ENCODE assay signal across 19 mouse cellular contexts in genomic region chr2:151524324-151525041, GRCm38 (mm10). TPM values are rescaled to one million over a fixed set of nuclear protein-coding genes. Genes with fewer than 3 reads are reported as not detected.
A peak's percentile ranks its signal among the peaks of the same experiment; 100 is the strongest.
DNase-seq lines count a peak whose midpoint lies in the region; ATAC-seq and TF ChIP-seq lines count a peak whose summit lies in the region.
"Had no signal": no experiment of that assay in that cellular context is flagged by ENCODE, and none has a peak within 500 bp of the region (broad histone marks: within the 10 kb centered on the region; RNA-seq: fewer than 3 reads in every experiment).

No protein-coding gene starts in this region.

- peaks cover 10% of the 10 kb centered on the region for H3K36me3 ChIP-seq in heart, embryonic 16.5 days (ENCODE audit: control insufficient read depth, insufficient read depth)
- peaks cover 0 to 18% of the 10 kb centered on the region in 2 experiments; a peak in 2 of 4 replicates for H3K36me3 ChIP-seq in MEL (ENCODE audit: control insufficient read depth in 1 of 2, insufficient read depth in 2 of 2, low read length in 2 of 2)
- no peaks in the 10 kb centered on the region for H3K36me3 ChIP-seq in liver, postnatal 0 days (replicated peaks; ENCODE audit: insufficient read depth, low read length)
- peaks cover 27% of the 10 kb centered on the region for H3K36me3 ChIP-seq in limb, embryonic 10.5 days

- H3K4me3 ChIP-seq in heart, embryonic 16.5 days (ENCODE audit: low read length) = no peak overlapping the region
- no peak overlapping the region for H3K4me3 ChIP-seq in MEL (ENCODE audit: control insufficient read depth in 1 of 2, insufficient read depth in 1 of 2, low read depth in 2 of 2, low read length in 2 of 2)
- H3K4me3 ChIP-seq in liver, postnatal 0 days (ENCODE audit: low read depth, low read length) = no peak overlapping the region
- no peak overlapping the region for H3K4me3 ChIP-seq in limb, embryonic 10.5 days
- H3K4me3 ChIP-seq: erythroblast, embryonic 14.5 days; midbrain, embryonic 15.5 days had no signal

- no peak overlapping the region for H3K27ac ChIP-seq in heart, embryonic 16.5 days (ENCODE audit: low read length)
- no peak overlapping the region for H3K27ac ChIP-seq in MEL (ENCODE audit: control insufficient read depth, low read depth, low read length)
- H3K27ac ChIP-seq in liver, postnatal 0 days (ENCODE audit: low read depth) = no peak overlapping the region
- H3K27ac ChIP-seq in limb, embryonic 10.5 days = no peak overlapping the region
- H3K27ac ChIP-seq: hindbrain, postnatal 0 days; macrophage; midbrain, embryonic 15.5 days had no signal

- H3K4me2 ChIP-seq in heart, embryonic 16.5 days (ENCODE audit: low read depth, low read length) = no peak overlapping the region
- no peak overlapping the region for H3K4me2 ChIP-seq in liver, postnatal 0 days (ENCODE audit: low read depth, low read length)
- H3K4me2 ChIP-seq: midbrain, embryonic 15.5 days had no signal

- H3K27me3 ChIP-seq in heart, embryonic 16.5 days (ENCODE audit: control insufficient read depth, insufficient read depth, low read length) = no peaks in the 10 kb centered on the region
- no peaks in the 10 kb centered on the region for H3K27me3 ChIP-seq in MEL (ENCODE audit: control insufficient read depth in 1 of 2, insufficient read depth in 2 of 2, low read length in 2 of 2)
- no peaks in the 10 kb centered on the region for H3K27me3 ChIP-seq in liver, postnatal 0 days (ENCODE audit: insufficient read depth, low read length)
- no peaks in the 10 kb centered on the region for H3K27me3 ChIP-seq in limb, embryonic 10.5 days (ENCODE audit: low read depth, poor library complexity, severe bottlenecking)
- H3K27me3 ChIP-seq: midbrain, embryonic 15.5 days had no signal

- peak; percentile 94 to 95 for TF ChIP-seq EP300 in MEL (IDR thresholded peaks at IDR 0.05; ENCODE audit: low read depth in 1 of 2, low read length in 2 of 2)
- peak; percentile 70 for TF ChIP-seq EP300 in liver, postnatal 0 days (IDR thresholded peaks at IDR 0.05; ENCODE audit: low read depth)

- H3K4me1 ChIP-seq in heart, embryonic 16.5 days (ENCODE audit: control insufficient read depth, insufficient read depth, low read length) = 0 out of 2 replicates have a peak, but pooled peaks cover 4% of the 10 kb centered on the region
- H3K4me1 ChIP-seq in MEL (ENCODE audit: control insufficient read depth in 1 of 2, insufficient read depth in 2 of 2, low read length in 2 of 2) = peaks cover 3 to 10% of the 10 kb centered on the region in 2 experiments
- H3K4me1 ChIP-seq in liver, postnatal 0 days (ENCODE audit: insufficient read depth) = no peaks in the 10 kb centered on the region
- no peaks in the 10 kb centered on the region for H3K4me1 ChIP-seq in limb, embryonic 10.5 days
- H3K4me1 ChIP-seq: midbrain, embryonic 15.5 days had no signal

- TF ChIP-seq RAD21 in MEL (IDR thresholded peaks at IDR 0.05; ENCODE audit: low read depth, low read length) = no peak

- TF ChIP-seq CTCF in MEL (IDR thresholded peaks at IDR 0.05 in 2 of 3, conservative IDR thresholded peaks at IDR 0.05 in 1 of 3; ENCODE audit: control insufficient read depth in 1 of 3, insufficient read depth in 1 of 3, low read depth in 2 of 3, low read length in 3 of 3, poor library complexity in 1 of 3, severe bottlenecking in 1 of 3) = no peak
- no peak for TF ChIP-seq CTCF in liver, postnatal 0 days (IDR thresholded peaks at IDR 0.05; ENCODE audit: low read depth)

- no peak for DNase-seq in heart, adult 18-20 months
- DNase-seq in MEL (ENCODE audit: low read depth, low spot score) = peak; percentile 49
- peak; percentile 54 for DNase-seq in fibroblast of lung, adult 2 months (ENCODE audit: low read depth)
- no peak for DNase-seq in liver, postnatal 0 days
- no peak for DNase-seq in gastrocnemius, postnatal 10 days
- no peak for DNase-seq in limb, embryonic 10.5 days (ENCODE audit: low spot score)
- DNase-seq: adrenal gland, postnatal 25 days; kidney, adult 8-10 months; lung, adult 18-20 months; thymus, postnatal 25 days had no signal

- no peaks in the 10 kb centered on the region for H3K9me3 ChIP-seq in heart, embryonic 16.5 days (replicated peaks; ENCODE audit: control insufficient read depth, low read length)
- no peaks in the 10 kb centered on the region for H3K9me3 ChIP-seq in MEL (replicated peaks; ENCODE audit: insufficient read depth, low read length)
- no peaks in the 10 kb centered on the region for H3K9me3 ChIP-seq in liver, postnatal 0 days (ENCODE audit: low read length)
- no peaks in the 10 kb centered on the region for H3K9me3 ChIP-seq in limb, embryonic 10.5 days (replicated peaks)
- H3K9me3 ChIP-seq: midbrain, embryonic 15.5 days had no signal

- H3K79me2 ChIP-seq in MEL (ENCODE audit: control insufficient read depth, insufficient read depth, low read length, poor library complexity) = no peaks in the 10 kb centered on the region

- TF ChIP-seq POLR2A in MEL (IDR thresholded peaks at IDR 0.05; ENCODE audit: control insufficient read depth in 1 of 2, insufficient read depth in 1 of 2, low read depth in 1 of 2, low read length in 2 of 2, poor library complexity in 1 of 2) = no peak

- no peak overlapping the region for H3K9ac ChIP-seq in heart, embryonic 16.5 days (ENCODE audit: low read length)
- H3K9ac ChIP-seq in MEL (ENCODE audit: control insufficient read depth, low read depth, low read length, poor library complexity, severe bottlenecking) = no peak overlapping the region
- H3K9ac ChIP-seq in liver, postnatal 0 days (replicated peaks) = no peak overlapping the region
- H3K9ac ChIP-seq: midbrain, embryonic 15.5 days had no signal

- ATAC-seq in heart, embryonic 16.5 days (replicated peaks; ENCODE audit: extremely low read depth, insufficient read depth, low FRiP score) = 0 out of 2 replicates have a peak, but pooled peaks have one; percentile 11
- peak; percentile 43; the same call in 1 of the 2 replicates for ATAC-seq in liver, postnatal 0 days
- ATAC-seq: hindbrain, postnatal 0 days; midbrain, embryonic 15.5 days had no signal

- WGBS in heart, embryonic 16.5 days = 18% methylated on average over 4 of the region's 4 CpGs
- WGBS in liver, postnatal 0 days (ENCODE audit: insufficient replicate concordance) = 34% methylated on average over 4 of the region's 4 CpGs
- 75% methylated on average over 4 of the region's 4 CpGs for WGBS in limb, embryonic 10.5 days

TF ChIP-seq in MEL, 35 proteins besides CTCF, POLR2A, EP300 and RAD21 (continues in another document):
- TF ChIP-seq ZNF384 (IDR thresholded peaks at IDR 0.05; ENCODE audit: low read depth, low read length) = peak; percentile 87
- TF ChIP-seq NRF1 (IDR thresholded peaks at IDR 0.05; ENCODE audit: insufficient read depth, low read depth, low read length, poor library complexity, severe bottlenecking) = no peak
- TF ChIP-seq MXI1 (IDR thresholded peaks at IDR 0.05; ENCODE audit: low read depth, low read length) = peak; percentile 56; the same call in 1 of the 2 replicates
- no peak for TF ChIP-seq POLR2AphosphoS5 (IDR thresholded peaks at IDR 0.05; ENCODE audit: borderline replicate concordance, low read depth, low read length)
- no peak for TF ChIP-seq JUND (IDR thresholded peaks at IDR 0.05; ENCODE audit: low read depth, low read length)
- TF ChIP-seq GATA1 (IDR thresholded peaks at IDR 0.05; ENCODE audit: low read depth, low read length) = peak; percentile 98
- no peak for TF ChIP-seq MYB (IDR thresholded peaks at IDR 0.05; ENCODE audit: low read depth, low read length)
- no peak for TF ChIP-seq NELFE (IDR thresholded peaks at IDR 0.05; ENCODE audit: low read depth, low read length)
- TF ChIP-seq TCF12 (IDR thresholded peaks at IDR 0.05; ENCODE audit: low read depth, low read length) = peak; percentile 98

RNA-seq across cellular contexts. Expression of gene Fkbp1a, which starts 17.8 kb away (rescaled TPM):
- polyA plus RNA-seq in heart, embryonic 16.5 days (2015; fragmentation: Nextera tagmentation; extraction: Ambion mirVana) = 640 and 684 TPM in 2 replicates
- total RNA-seq in heart, adult 18-20 months (2021) = 100 to 1,000 TPM; 200 to 226 TPM
- total RNA-seq in MEL (2012; rRNA removed) = 26.2 and 33.0 TPM in 2 replicates
- polyA plus RNA-seq in MEL (2012; ENCODE audit: insufficient read depth in 1 of 2, insufficient read length in 2 of 2, low read depth in 1 of 2, low replicate concordance in 2 of 2, missing spikeins in 1 of 2) = 1,000 to 10,000 TPM in 1 of 2 experiments, 100 to 1,000 TPM in 1; 304 to 1,080 TPM
- polyA plus RNA-seq in liver, postnatal 0 days (2015; fragmentation: Nextera tagmentation; extraction: Ambion mirVana) = 121 and 128 TPM in 2 replicates
- total RNA-seq in gastrocnemius, postnatal 10 days (2021) = 100 to 1,000 TPM; 238 to 248 TPM
- polyA plus RNA-seq in limb, embryonic 10.5 days (2016; fragmentation: Nextera tagmentation; extraction: Ambion mirVana) = 543 and 621 TPM in 2 replicates

RNA-seq across cellular contexts. Expression of gene Nsfl1c, which starts 30.5 kb away (rescaled TPM):
- polyA plus RNA-seq in heart, embryonic 16.5 days (2015; fragmentation: Nextera tagmentation; extraction: Ambion mirVana) = 148 and 150 TPM in 2 replicates
- 10 to 100 TPM; 79.4 to 84.5 TPM for total RNA-seq in heart, adult 18-20 months (2021)
- total RNA-seq in MEL (2012; rRNA removed) = 182 and 199 TPM in 2 replicates
- 100 to 1,000 TPM; 260 to 394 TPM for polyA plus RNA-seq in MEL (2012; ENCODE audit: insufficient read depth in 1 of 2, insufficient read length in 2 of 2, low read depth in 1 of 2, low replicate concordance in 2 of 2, missing spikeins in 1 of 2)
- polyA plus RNA-seq in liver, postnatal 0 days (2015; fragmentation: Nextera tagmentation; extraction: Ambion mirVana) = 49.8 and 52.9 TPM in 2 replicates
- 100 to 1,000 TPM; 103 to 119 TPM for total RNA-seq in gastrocnemius, postnatal 10 days (2021)
- polyA plus RNA-seq in limb, embryonic 10.5 days (2016; fragmentation: Nextera tagmentation; extraction: Ambion mirVana) = 321 and 325 TPM in 2 replicates

RNA-seq across cellular contexts. Expression of gene Sdcbp2, which starts 47.9 kb away (rescaled TPM):
- polyA plus RNA-seq in heart, embryonic 16.5 days (2015; fragmentation: Nextera tagmentation; extraction: Ambion mirVana) = 2.2 and 2.6 TPM in 2 replicates
- total RNA-seq in heart, adult 18-20 months (2021) = 1 to 10 TPM; 2.8 to 2.9 TPM
- not detected in 2 replicates for total RNA-seq in MEL (2012; rRNA removed)
- under 1 TPM in 1 of 2 experiments, not detected in 1; 0.25 TPM for polyA plus RNA-seq in MEL (2012; ENCODE audit: insufficient read depth in 1 of 2, insufficient read length in 2 of 2, low read depth in 1 of 2, low replicate concordance in 2 of 2, missing spikeins in 1 of 2)
- 0.20 TPM in 2 replicates for polyA plus RNA-seq in liver, postnatal 0 days (2015; fragmentation: Nextera tagmentation; extraction: Ambion mirVana)
- 1 to 10 TPM in 1 of 2 experiments, under 1 TPM in 1; 0.66 to 1.5 TPM for total RNA-seq in gastrocnemius, postnatal 10 days (2021)
- polyA plus RNA-seq in limb, embryonic 10.5 days (2016; fragmentation: Nextera tagmentation; extraction: Ambion mirVana) = 0.55 and 0.73 TPM in 2 replicates
- polyA plus RNA-seq: erythroblast, embryonic 14.5 days; macrophage had no signal

RNA-seq across cellular contexts. Expression of gene 4921509C19Rik, which starts 48.5 kb away (rescaled TPM):
- not detected in 2 replicates for polyA plus RNA-seq in heart, embryonic 16.5 days (2015; fragmentation: Nextera tagmentation; extraction: Ambion mirVana)
- total RNA-seq in heart, adult 18-20 months (2021) = not detected
- total RNA-seq in MEL (2012; rRNA removed) = not detected in 2 replicates
- not detected for polyA plus RNA-seq in MEL (2012; ENCODE audit: insufficient read depth in 1 of 2, insufficient read length in 2 of 2, low read depth in 1 of 2, low replicate concordance in 2 of 2, missing spikeins in 1 of 2)
- not detected in 2 replicates for polyA plus RNA-seq in liver, postnatal 0 days (2015; fragmentation: Nextera tagmentation; extraction: Ambion mirVana)
- total RNA-seq in gastrocnemius, postnatal 10 days (2021) = not detected
- not detected in 2 replicates for polyA plus RNA-seq in limb, embryonic 10.5 days (2016; fragmentation: Nextera tagmentation; extraction: Ambion mirVana)
- total RNA-seq: adrenal gland, postnatal 25 days; heart, adult 8-10 months; hindbrain, postnatal 0 days had no signal
- polyA plus RNA-seq: erythroblast, embryonic 14.5 days; frontal cortex, adult 2 months; hindbrain, postnatal 0 days; macrophage; midbrain, embryonic 15.5 days; neural tube, embryonic 11.5 days; stomach, embryonic 16.5 days had no signal

Comparison
In these comparisons a context has a peak if more than half of its experiments do, and no peak if none do; other contexts are left out.
1. DNase-seq: peak in MEL (single experiment) and fibroblast of lung, adult 2 months (single experiment); none in heart, adult 18-20 months (0 of 2), liver, postnatal 0 days (single experiment), gastrocnemius, postnatal 10 days (single experiment) and limb, embryonic 10.5 days (single experiment).